Mouse (Mus musculus) lung, postnatal 25 days (tissue): Measurements from ENCODE around the gene Lmna.
A peak's percentile ranks its signal among the peaks of the same experiment; 100 is the strongest.

Experiments used
- DNase-seq: peaks from one replicate; pipeline ENCODE4 v3.0.0; 2022; ENCODE audit warnings: low spot score

The Lmna gene

DNA sequence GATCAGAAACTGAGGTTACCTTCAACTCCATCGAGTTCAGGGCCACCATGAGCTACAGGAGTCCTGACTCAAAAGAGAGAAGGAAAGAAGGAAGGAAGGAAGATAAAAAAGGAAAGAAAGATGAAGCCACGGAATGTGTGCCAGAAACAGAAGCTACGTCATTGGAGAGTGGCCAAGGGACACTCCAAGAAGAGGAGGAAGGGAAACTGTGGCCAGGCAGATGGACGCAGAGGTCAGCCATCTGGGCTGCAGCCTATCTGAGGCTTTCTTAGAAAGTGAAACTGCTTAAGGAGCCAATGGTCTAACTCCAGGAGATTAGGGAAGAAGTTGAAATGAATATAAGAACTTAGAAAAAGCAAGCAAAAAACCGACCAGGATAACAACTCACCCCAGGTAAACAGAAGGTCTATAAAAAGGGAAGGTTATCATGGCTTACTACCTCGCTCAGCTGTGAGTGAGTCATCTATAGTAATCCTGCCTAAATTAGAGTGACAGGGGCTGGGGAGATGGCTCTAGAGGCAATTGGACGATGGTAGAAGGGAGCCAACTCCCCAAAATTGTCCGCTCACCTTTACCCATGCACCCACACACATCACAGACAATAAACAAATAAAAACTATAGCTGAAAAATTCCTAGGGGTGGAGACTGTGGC lies 63.2 kb downstream of the Lmna start:
- no peak for DNase-seq

GRCm38 (mm10) chr3:88442888-88443287 lies 66.9 kb downstream of the Lmna start:
- peak; percentile 77 for DNase-seq

- no peak for DNase-seq
Observed at GRCm38 (mm10) chr3:88442488-88442887, 67.3 kb downstream of the Lmna start.

DNA sequence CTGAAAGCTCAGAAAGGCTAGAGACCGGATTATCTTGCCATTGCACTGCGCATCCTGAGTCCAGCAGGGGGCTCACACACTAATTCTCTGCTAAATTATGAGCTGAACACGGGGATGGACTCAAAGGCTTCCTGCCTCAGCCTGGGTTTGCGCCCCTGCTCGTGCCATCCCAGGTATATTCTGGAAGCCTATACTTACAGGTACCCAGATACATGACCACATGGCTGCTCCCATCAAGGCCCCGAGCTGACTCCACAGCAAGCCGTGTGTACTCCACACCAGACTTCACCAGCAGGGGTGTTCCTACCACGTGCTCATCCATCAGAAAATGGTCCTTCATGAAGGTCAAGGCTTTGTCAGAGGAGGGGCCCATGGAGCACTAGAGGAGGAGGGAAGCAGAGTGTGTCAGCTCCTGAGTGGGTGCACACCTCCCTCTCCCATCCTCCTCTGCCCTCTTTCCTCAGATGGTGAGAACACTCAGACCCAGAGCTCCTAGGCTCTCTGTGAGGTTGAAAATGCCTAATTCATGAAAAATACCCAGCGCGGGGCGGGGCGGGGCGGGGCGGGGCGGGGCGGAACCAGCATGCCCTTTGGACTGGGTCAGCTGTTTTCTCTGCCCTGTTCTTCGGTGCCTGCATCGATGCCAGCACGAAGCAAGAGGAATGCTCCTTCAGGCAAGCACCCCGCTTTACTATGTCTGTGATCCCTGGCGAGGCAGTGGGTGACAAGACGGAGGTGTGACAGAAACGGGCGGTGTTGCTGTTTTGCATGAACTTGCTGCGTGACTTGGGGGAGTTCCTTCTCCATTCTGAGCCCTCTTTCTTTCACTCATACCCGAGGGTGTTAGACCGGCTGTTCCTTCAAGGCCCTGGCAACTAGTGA lies 69.0 kb downstream of the Lmna start:
- peak; percentile 32 for DNase-seq

DNA sequence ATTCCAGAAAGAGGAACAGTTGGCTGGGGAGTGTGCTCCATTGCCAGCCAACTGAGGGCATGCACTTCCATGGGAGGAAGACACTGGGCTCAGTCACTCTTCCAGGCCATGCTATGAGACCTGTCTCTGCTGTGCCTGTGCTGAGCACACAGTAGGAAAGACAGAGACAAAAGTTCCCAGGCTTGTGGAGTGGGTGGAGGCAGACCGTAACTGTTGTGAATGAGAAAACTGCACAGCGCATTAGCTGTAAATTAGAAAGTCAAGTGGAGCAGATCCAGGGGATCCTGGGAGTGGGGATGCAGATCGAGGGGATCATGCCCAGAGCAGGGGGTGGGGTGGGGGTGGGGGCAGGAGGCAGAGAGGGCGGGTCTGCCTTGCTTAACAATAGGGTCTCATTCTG lies 70.2 kb downstream of the Lmna start:
- DNase-seq: no peak

- DNase-seq: no peak
Observed at GRCm38 (mm10) chr3:88437454-88437853, 72.3 kb downstream of the Lmna start.

DNA sequence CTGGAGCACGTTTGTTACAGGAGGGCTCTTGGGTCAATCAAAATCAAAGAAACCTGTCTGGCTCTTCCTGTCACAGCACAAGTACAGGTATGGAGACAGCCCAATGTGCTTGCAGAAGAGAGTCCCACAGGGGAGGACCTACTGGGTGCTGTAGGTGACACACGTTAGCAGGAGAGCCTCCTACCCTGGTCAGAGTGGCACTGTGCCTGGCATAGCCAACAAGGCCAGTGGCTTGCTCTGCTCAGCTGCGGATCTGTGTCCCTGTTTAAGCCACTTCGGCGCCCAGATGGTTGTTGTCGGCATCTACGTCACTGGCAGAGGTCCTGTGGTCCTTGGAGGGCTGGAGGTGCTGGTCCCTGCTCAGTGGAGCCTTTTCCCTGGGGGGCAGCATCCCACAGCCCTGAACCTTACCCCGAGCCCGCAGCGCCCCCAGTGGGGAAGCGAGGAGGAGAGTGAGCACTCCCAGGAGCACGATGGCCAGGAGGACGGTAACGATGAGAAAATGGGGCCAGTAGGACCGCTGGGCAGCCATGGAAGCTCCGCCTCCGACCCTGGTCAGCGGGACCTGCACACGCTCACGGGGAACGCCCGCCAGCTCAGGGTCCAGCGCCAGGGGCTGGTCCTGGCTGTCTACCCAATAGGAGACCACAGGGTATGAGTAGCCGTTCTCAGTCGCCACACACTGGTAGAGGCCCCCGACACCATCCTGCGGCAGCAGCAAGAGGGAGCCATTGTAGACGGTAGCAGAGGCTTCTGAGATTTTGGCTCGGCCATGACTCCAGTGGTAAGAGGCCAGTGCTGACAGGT lies 73.2 kb downstream of the Lmna start:
- no peak for DNase-seq

GRCm38 (mm10) chr3:88435515-88435914 lies 74.2 kb downstream of the Lmna start:
- no peak for DNase-seq
